ENCODE assay signal across 13 mouse cellular contexts in the genomic region with DNA sequence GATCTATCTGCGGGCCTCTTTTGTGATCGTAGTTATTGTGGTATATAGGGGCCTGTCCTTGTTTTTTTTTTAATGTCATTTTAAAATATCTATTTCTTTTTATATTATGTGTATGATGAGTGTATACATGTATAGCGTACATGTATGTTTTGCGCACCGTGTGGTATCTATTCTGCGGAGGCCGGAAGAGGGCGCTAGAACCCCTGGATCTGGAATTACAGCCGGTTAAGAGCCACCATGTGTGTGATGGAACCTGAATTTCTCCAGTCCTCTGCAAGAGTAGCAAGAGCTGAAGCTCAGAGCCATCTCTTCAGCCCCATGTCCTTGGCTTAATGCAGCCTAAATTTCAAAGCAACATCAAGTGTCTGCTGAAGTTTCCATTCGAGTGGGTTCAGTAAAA. TPM values are rescaled to one million over a fixed set of nuclear protein-coding genes. Genes with fewer than 3 reads are reported as not detected.
DNase-seq lines count a peak whose midpoint lies in the region; ATAC-seq lines count a peak whose summit lies in the region.
"Had no signal": no experiment of that assay in that cellular context is flagged by ENCODE, and none has a peak within 500 bp of the region (broad histone marks: within the 10 kb centered on the region; RNA-seq: fewer than 3 reads in every experiment).

No protein-coding gene starts in this region.

- no peak for ATAC-seq in hindbrain, embryonic 11.5 days (ENCODE audit: low FRiP score)
- ATAC-seq in hindbrain, embryonic 12.5 days (ENCODE audit: low FRiP score) = no peak
- ATAC-seq in liver, embryonic 13.5 days (ENCODE audit: low read depth) = no peak
- ATAC-seq: midbrain, embryonic 16.5 days had no signal

- H3K9me3 ChIP-seq in hindbrain, embryonic 11.5 days (ENCODE audit: control insufficient read depth, low read length) = no peaks in the 10 kb centered on the region
- no peaks in the 10 kb centered on the region for H3K9me3 ChIP-seq in hindbrain, embryonic 12.5 days (replicated peaks)
- no peaks in the 10 kb centered on the region for H3K9me3 ChIP-seq in liver, embryonic 13.5 days (replicated peaks)
- H3K9me3 ChIP-seq: heart, embryonic 12.5 days had no signal

- H3K27ac ChIP-seq in hindbrain, embryonic 11.5 days (ENCODE audit: low read depth, low read length) = no peak overlapping the region
- no peak overlapping the region for H3K27ac ChIP-seq in hindbrain, embryonic 12.5 days
- no peak overlapping the region for H3K27ac ChIP-seq in liver, embryonic 13.5 days

- no peaks in the 10 kb centered on the region for H3K36me3 ChIP-seq in hindbrain, embryonic 11.5 days (ENCODE audit: control insufficient read depth, insufficient read depth, low read length)
- no peaks in the 10 kb centered on the region for H3K36me3 ChIP-seq in hindbrain, embryonic 12.5 days
- no peaks in the 10 kb centered on the region for H3K36me3 ChIP-seq in liver, embryonic 13.5 days
- H3K36me3 ChIP-seq: heart, embryonic 12.5 days had no signal

- H3K4me1 ChIP-seq in hindbrain, embryonic 11.5 days (replicated peaks; ENCODE audit: control insufficient read depth, insufficient read depth, low read length) = no peaks in the 10 kb centered on the region
- 0 out of 2 replicates have a peak, but pooled peaks cover 3% of the 10 kb centered on the region for H3K4me1 ChIP-seq in hindbrain, embryonic 12.5 days
- H3K4me1 ChIP-seq in liver, embryonic 13.5 days (replicated peaks) = peaks cover 23% of the 10 kb centered on the region

- H3K9ac ChIP-seq in hindbrain, embryonic 11.5 days (ENCODE audit: low read depth, low read length) = no peak overlapping the region
- H3K9ac ChIP-seq in hindbrain, embryonic 12.5 days = no peak overlapping the region
- H3K9ac ChIP-seq in liver, embryonic 13.5 days = peak overlapping the region; percentile 61; the same call in 1 of the 2 replicates
- H3K9ac ChIP-seq: heart, embryonic 12.5 days had no signal

- DNase-seq in hindbrain, embryonic 11.5 days (ENCODE audit: low spot score) = peak; percentile 24
- DNase-seq in B cell, adult 2 months = peak; percentile 35 to 48
- DNase-seq in ZHBTc4 (ENCODE audit: low read depth, low spot score) = peak; percentile 64
- peak; percentile 50 for DNase-seq in liver, embryonic 13.5 days
- DNase-seq in left cerebral cortex, adult 18-20 months (ENCODE audit: low spot score in 2 of 2) = no peak
- no peak for DNase-seq in ovary, adult 18-20 months (ENCODE audit: low spot score)
- DNase-seq in T-cell, adult 2 months (ENCODE audit: low spot score) = no peak
- DNase-seq: cerebellum, adult 9-10 months; kidney, adult 18-20 months; left cerebral cortex, postnatal 4 days had no signal

- no peak overlapping the region for H3K4me3 ChIP-seq in hindbrain, embryonic 11.5 days (ENCODE audit: low read depth, low read length)
- H3K4me3 ChIP-seq in hindbrain, embryonic 12.5 days = no peak overlapping the region
- peak overlapping the region; percentile 48 for H3K4me3 ChIP-seq in liver, embryonic 13.5 days (replicated peaks)

- WGBS in hindbrain, embryonic 11.5 days = 60% methylated on average over 10 of the region's 10 CpGs
- 63% methylated on average over 10 of the region's 10 CpGs for WGBS in hindbrain, embryonic 12.5 days
- WGBS in liver, embryonic 13.5 days (ENCODE audit: insufficient replicate concordance) = 54% methylated on average over 10 of the region's 10 CpGs

- no peaks in the 10 kb centered on the region for H3K27me3 ChIP-seq in hindbrain, embryonic 11.5 days (ENCODE audit: control insufficient read depth, insufficient read depth, low read length)
- H3K27me3 ChIP-seq in hindbrain, embryonic 12.5 days = no peaks in the 10 kb centered on the region
- H3K27me3 ChIP-seq in liver, embryonic 13.5 days = 0 out of 2 replicates have a peak, but pooled peaks cover 3% of the 10 kb centered on the region

- H3K4me2 ChIP-seq in hindbrain, embryonic 11.5 days (replicated peaks; ENCODE audit: low read depth, low read length) = no peak overlapping the region
- H3K4me2 ChIP-seq in hindbrain, embryonic 12.5 days (replicated peaks) = no peak overlapping the region
- H3K4me2 ChIP-seq in liver, embryonic 13.5 days = peak overlapping the region; percentile 73

RNA-seq across cellular contexts. Expression of a gene that starts 1.2 kb away (rescaled TPM):
- polyA plus RNA-seq in hindbrain, embryonic 11.5 days (2014; fragmentation: Nextera tagmentation; extraction: Ambion mirVana) = 5.9 and 6.1 TPM in 2 replicates
- polyA plus RNA-seq in hindbrain, embryonic 12.5 days (2016; fragmentation: Nextera tagmentation; extraction: Ambion mirVana) = 6.4 and 6.5 TPM in 2 replicates
- 0.15 and 0.28 TPM in 2 replicates for polyA plus RNA-seq in liver, embryonic 13.5 days (2015; fragmentation: Nextera tagmentation; extraction: Ambion mirVana)
- 1 to 10 TPM; 4.9 to 5.1 TPM for total RNA-seq in left cerebral cortex, adult 18-20 months (2021)

RNA-seq across cellular contexts. Expression of a gene that starts 11.6 kb away (rescaled TPM):
- polyA plus RNA-seq in hindbrain, embryonic 11.5 days (2014; fragmentation: Nextera tagmentation; extraction: Ambion mirVana) = 45.2 and 46.3 TPM in 2 replicates
- 53.1 and 61.7 TPM in 2 replicates for polyA plus RNA-seq in hindbrain, embryonic 12.5 days (2016; fragmentation: Nextera tagmentation; extraction: Ambion mirVana)
- polyA plus RNA-seq in liver, embryonic 13.5 days (2015; fragmentation: Nextera tagmentation; extraction: Ambion mirVana) = 18.1 and 21.9 TPM in 2 replicates
- total RNA-seq in left cerebral cortex, adult 18-20 months (2021) = 10 to 100 TPM; 37.5 to 40.8 TPM

Comparison
In these comparisons a context has a peak if more than half of its experiments do, and no peak if none do; other contexts are left out.
1. DNase-seq: peak in hindbrain, embryonic 11.5 days (single experiment), B cell, adult 2 months (2 of 2), ZHBTc4 (single experiment) and liver, embryonic 13.5 days (single experiment); none in left cerebral cortex, adult 18-20 months (0 of 2), ovary, adult 18-20 months (single experiment) and T-cell, adult 2 months (single experiment).